Mouse (Mus musculus): ENCODE measurements at regions not wholly inside any gene's neighbourhood (a gene's known extent, or its start where the extent isn't known, plus 50 kb on each side); places are given as distances from the start of the nearest gene placed in this dataset.

- TF ChIP-seq CTCF (IDR thresholded peaks at IDR 0.05; ENCODE audit: control insufficient read depth, insufficient read depth, insufficient read length): no peak
- no peak for TF ChIP-seq CEBPB (IDR thresholded peaks at IDR 0.05; ENCODE audit: low read depth)
- TF ChIP-seq USF1 (IDR thresholded peaks at IDR 0.05; ENCODE audit: low read depth): no peak
- no peak for TF ChIP-seq MAX (IDR thresholded peaks at IDR 0.05)
- TF ChIP-seq MYOD1 (IDR thresholded peaks at IDR 0.05; ENCODE audit: control insufficient read depth, insufficient read length, low read depth): no peak
Observed at GRCm38 (mm10) chr6:94957990-94958389, 159.1 kb upstream of the Kbtbd8 start.
